Mouse (Mus musculus): ENCODE measurements around the gene Gm3952. TPM values are rescaled to one million over a fixed set of nuclear protein-coding genes. Genes with fewer than 3 reads are reported as not detected.

Gm3952 gene
- polyA plus RNA-seq (2015; fragmentation: Nextera tagmentation; extraction: Ambion mirVana), result not detected in 2 replicates

DNA sequence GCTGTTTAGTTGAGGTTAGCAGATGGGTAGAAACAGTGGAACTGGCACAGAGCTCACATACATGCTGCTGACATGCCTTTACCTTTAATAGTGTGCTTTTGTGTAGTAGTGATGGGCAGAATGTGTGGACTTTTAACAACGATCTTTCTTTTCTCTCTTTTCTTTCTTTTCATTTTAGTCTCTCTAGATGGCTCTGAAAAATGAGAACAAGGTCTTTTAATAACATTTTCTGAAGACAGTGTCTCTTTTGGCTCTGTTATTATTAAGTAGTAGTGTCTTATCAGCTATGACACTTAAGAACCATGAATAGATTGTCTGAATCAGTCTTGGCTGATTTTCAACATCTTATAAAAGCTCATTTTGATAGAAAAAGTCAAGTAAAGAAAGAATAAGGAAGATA lies at the start of gene Gm3952:
Gene Gm3952 (minus strand): TSS at position 101 of the 400 bp plus-strand sequence.

Other genes with a start within 250 kb of the Gm3952 start
- 236 and 262 TPM in 2 replicates for gene Itgb1, start 113.0 kb downstream of the Gm3952 start, polyA plus RNA-seq (2015; fragmentation: Nextera tagmentation; extraction: Ambion mirVana)